Comparison of ENCODE assay signal across 23 mouse cellular contexts in genomic region chr2:130784939-130785338, GRCm38 (mm10).
DNase-seq lines count a peak whose midpoint lies in the region; ATAC-seq and TF ChIP-seq lines count a peak whose summit lies in the region.
"Had no signal": no experiment of that assay in that cellular context is flagged by ENCODE, and none has a peak within 500 bp of the region (broad histone marks: within the 10 kb centered on the region; RNA-seq: fewer than 3 reads in every experiment).

No protein-coding gene starts in this region.

- TF ChIP-seq POLR2A in MEL (IDR thresholded peaks at IDR 0.05; ENCODE audit: control insufficient read depth in 1 of 2, insufficient read depth in 1 of 2, low read depth in 1 of 2, low read length in 2 of 2, poor library complexity in 1 of 2) = no peak

- no peak overlapping the region for H3K9ac ChIP-seq in lung, postnatal 0 days (replicated peaks; ENCODE audit: low read depth)
- H3K9ac ChIP-seq in MEL (ENCODE audit: control insufficient read depth, low read depth, low read length, poor library complexity, severe bottlenecking) = no peak overlapping the region
- H3K9ac ChIP-seq: embryonic facial prominence, embryonic 13.5 days; heart, embryonic 12.5 days; hindbrain, embryonic 12.5 days had no signal

- TF ChIP-seq RAD21 in MEL (IDR thresholded peaks at IDR 0.05; ENCODE audit: low read depth, low read length) = no peak

- H3K4me2 ChIP-seq in lung, postnatal 0 days (replicated peaks; ENCODE audit: low read depth, low read length) = no peak overlapping the region
- H3K4me2 ChIP-seq: embryonic facial prominence, embryonic 13.5 days; heart, embryonic 12.5 days; hindbrain, embryonic 12.5 days had no signal

- H3K4me3 ChIP-seq in lung, postnatal 0 days (ENCODE audit: low read depth, low read length) = no peak overlapping the region
- no peak overlapping the region for H3K4me3 ChIP-seq in MEL (ENCODE audit: control insufficient read depth in 1 of 2, insufficient read depth in 1 of 2, low read depth in 2 of 2, low read length in 2 of 2)
- H3K4me3 ChIP-seq: embryonic facial prominence, embryonic 13.5 days; heart, embryonic 12.5 days; hindbrain, embryonic 12.5 days had no signal

- peaks cover 18% of the 10 kb centered on the region; the same call in 1 of the 2 replicates for H3K36me3 ChIP-seq in lung, postnatal 0 days (ENCODE audit: insufficient read depth, low read length)
- H3K36me3 ChIP-seq in MEL (ENCODE audit: control insufficient read depth in 1 of 2, insufficient read depth in 2 of 2, low read length in 2 of 2) = peaks cover 0 to 2% of the 10 kb centered on the region in 2 experiments

- no peaks in the 10 kb centered on the region for H3K79me2 ChIP-seq in MEL (ENCODE audit: control insufficient read depth, insufficient read depth, low read length, poor library complexity)

- H3K27me3 ChIP-seq in lung, postnatal 0 days (replicated peaks; ENCODE audit: insufficient read depth, low read length) = no peaks in the 10 kb centered on the region
- no peaks in the 10 kb centered on the region for H3K27me3 ChIP-seq in MEL (ENCODE audit: control insufficient read depth in 1 of 2, insufficient read depth in 2 of 2, low read length in 2 of 2)
- H3K27me3 ChIP-seq: embryonic facial prominence, embryonic 13.5 days; heart, embryonic 12.5 days; hindbrain, embryonic 12.5 days had no signal

- no peak for TF ChIP-seq EP300 in lung, postnatal 0 days (IDR thresholded peaks at IDR 0.05)
- TF ChIP-seq EP300 in MEL (IDR thresholded peaks at IDR 0.05; ENCODE audit: low read depth in 1 of 2, low read length in 2 of 2) = peak in 1 of 2 experiments; percentile 25; a peak in 1 of 4 replicates

- peak; percentile 14 for DNase-seq in lung, postnatal 0 days (ENCODE audit: low spot score)
- no peak for DNase-seq in lung, postnatal 10 days
- DNase-seq in MEL (ENCODE audit: low read depth, low spot score) = peak; percentile 81
- peak; percentile 16 for DNase-seq in c-Kit-positive CD71-negative TER-119-negative erythroid progenitor cells, embryonic 14.5 days (ENCODE audit: low read depth)
- DNase-seq in frontal cortex, adult 2 months (ENCODE audit: extremely low spot score in 1 of 2, low spot score in 1 of 2) = no peak
- no peak for DNase-seq in cerebellum, postnatal 25 days
- no peak for DNase-seq in urinary bladder, postnatal 10 days (ENCODE audit: low spot score)
- DNase-seq: adrenal gland, adult 2 months; adrenal gland, postnatal 25 days; B cell, adult 2 months; cerebellum, adult 11 months; cerebellum, adult 8-10 months; cerebellum, postnatal 14 days; gastrocnemius, postnatal 10 days; heart, postnatal 36 days had no signal

- TF ChIP-seq CTCF in lung, postnatal 0 days (IDR thresholded peaks at IDR 0.05) = no peak
- no peak for TF ChIP-seq CTCF in MEL (IDR thresholded peaks at IDR 0.05 in 2 of 3, conservative IDR thresholded peaks at IDR 0.05 in 1 of 3; ENCODE audit: control insufficient read depth in 1 of 3, insufficient read depth in 1 of 3, low read depth in 2 of 3, low read length in 3 of 3, poor library complexity in 1 of 3, severe bottlenecking in 1 of 3)

- WGBS in lung, postnatal 0 days = 58% methylated on average over 3 of the region's 3 CpGs

- H3K27ac ChIP-seq in lung, postnatal 0 days (ENCODE audit: low read length) = no peak overlapping the region
- H3K27ac ChIP-seq in MEL (ENCODE audit: control insufficient read depth, low read depth, low read length) = no peak overlapping the region
- H3K27ac ChIP-seq: embryonic facial prominence, embryonic 13.5 days; hindbrain, embryonic 12.5 days had no signal

- no peak for ATAC-seq in lung, postnatal 0 days
- 0 out of 2 replicates have a peak, but pooled peaks have one; percentile 43 for ATAC-seq in megakaryocyte, adult 5-6 weeks (ENCODE audit: poor library complexity, severe bottlenecking)
- ATAC-seq: CD4-positive, CD25-positive, alpha-beta regulatory T cell, adult 4 months; forebrain, embryonic 14.5 days; hindbrain, embryonic 16.5 days; inflammation-experienced regulatory T-cells, adult 6 months had no signal

- H3K9me3 ChIP-seq in lung, postnatal 0 days (ENCODE audit: low read length) = no peaks in the 10 kb centered on the region
- no peaks in the 10 kb centered on the region for H3K9me3 ChIP-seq in MEL (replicated peaks; ENCODE audit: insufficient read depth, low read length)
- H3K9me3 ChIP-seq: embryonic facial prominence, embryonic 13.5 days; heart, embryonic 12.5 days; hindbrain, embryonic 12.5 days had no signal

- no peaks in the 10 kb centered on the region for H3K4me1 ChIP-seq in lung, postnatal 0 days (ENCODE audit: insufficient read depth, low read depth, low read length)
- peaks cover 2 to 3% of the 10 kb centered on the region in 2 experiments; a peak in 3 of 4 replicates for H3K4me1 ChIP-seq in MEL (ENCODE audit: control insufficient read depth in 1 of 2, insufficient read depth in 2 of 2, low read length in 2 of 2)
- H3K4me1 ChIP-seq: embryonic facial prominence, embryonic 13.5 days; heart, embryonic 12.5 days; hindbrain, embryonic 12.5 days had no signal

TF ChIP-seq in MEL, 35 proteins besides CTCF, POLR2A, EP300 and RAD21:
- TF ChIP-seq ETS1 (IDR thresholded peaks at IDR 0.05; ENCODE audit: low read depth, low read length) = no peak
- no peak for TF ChIP-seq ZKSCAN1 (IDR thresholded peaks at IDR 0.05; ENCODE audit: low read depth, low read length)
- no peak for TF ChIP-seq SIN3A (IDR thresholded peaks at IDR 0.05; ENCODE audit: low read length)
- TF ChIP-seq MAZ (IDR thresholded peaks at IDR 0.05; ENCODE audit: low read depth, low read length) = no peak
- TF ChIP-seq MEF2A (IDR thresholded peaks at IDR 0.05; ENCODE audit: extremely low read depth, insufficient replicate concordance, low read depth, low read length, poor library complexity, severe bottlenecking) = no peak
- no peak for TF ChIP-seq HCFC1 (IDR thresholded peaks at IDR 0.05; ENCODE audit: low read depth, low read length)
- TF ChIP-seq MYB (IDR thresholded peaks at IDR 0.05; ENCODE audit: low read depth, low read length) = no peak
- TF ChIP-seq MAFK (IDR thresholded peaks at IDR 0.05; ENCODE audit: borderline replicate concordance, low read depth, low read length) = no peak
- TF ChIP-seq ZNF384 (IDR thresholded peaks at IDR 0.05; ENCODE audit: low read depth, low read length) = no peak
- TF ChIP-seq TBP (IDR thresholded peaks at IDR 0.05; ENCODE audit: low read depth, low read length) = 0 out of 2 replicates have a peak, but pooled peaks have one; percentile 15
- peak; percentile 49; the same call in 1 of the 2 replicates for TF ChIP-seq MAX (IDR thresholded peaks at IDR 0.05; ENCODE audit: low read length)
- TF ChIP-seq E2F4 (IDR thresholded peaks at IDR 0.05; ENCODE audit: borderline replicate concordance, low read depth, low read length) = no peak
- TF ChIP-seq CHD2 (IDR thresholded peaks at IDR 0.05; ENCODE audit: low read length) = no peak
- no peak for TF ChIP-seq UBTF (IDR thresholded peaks at IDR 0.05; ENCODE audit: borderline replicate concordance, insufficient read depth, low read depth, low read length)
- no peak for TF ChIP-seq MXI1 (IDR thresholded peaks at IDR 0.05; ENCODE audit: low read depth, low read length)
- TF ChIP-seq CHD1 (IDR thresholded peaks at IDR 0.05; ENCODE audit: low read depth, low read length) = no peak
- no peak for TF ChIP-seq TCF12 (IDR thresholded peaks at IDR 0.05; ENCODE audit: low read depth, low read length)
- TF ChIP-seq USF1 (IDR thresholded peaks at IDR 0.05; ENCODE audit: low read depth, low read length) = peak; percentile 93
- no peak for TF ChIP-seq RCOR1 (IDR thresholded peaks at IDR 0.05; ENCODE audit: low read depth, low read length)
- no peak for TF ChIP-seq TAL1 (IDR thresholded peaks at IDR 0.05; ENCODE audit: low read length)
- TF ChIP-seq JUND (IDR thresholded peaks at IDR 0.05; ENCODE audit: low read depth, low read length) = no peak
- no peak for TF ChIP-seq BHLHE40 (IDR thresholded peaks at IDR 0.05; ENCODE audit: borderline replicate concordance, low read depth, low read length)
- TF ChIP-seq GABPA (IDR thresholded peaks at IDR 0.05; ENCODE audit: low read depth, low read length) = no peak
- no peak for TF ChIP-seq NRF1 (IDR thresholded peaks at IDR 0.05; ENCODE audit: insufficient read depth, low read depth, low read length, poor library complexity, severe bottlenecking)
- no peak for TF ChIP-seq POLR2AphosphoS5 (IDR thresholded peaks at IDR 0.05; ENCODE audit: borderline replicate concordance, low read depth, low read length)
- no peak for TF ChIP-seq ZMIZ1 (IDR thresholded peaks at IDR 0.05; ENCODE audit: low read depth, low read length)
- TF ChIP-seq POLR2AphosphoS2 (IDR thresholded peaks at IDR 0.05; ENCODE audit: low read length) = no peak
- peak; percentile 26 to 63; a peak in 2 of 4 replicates for TF ChIP-seq USF2 (IDR thresholded peaks at IDR 0.05; ENCODE audit: borderline replicate concordance in 1 of 2, insufficient read depth in 1 of 2, low read depth in 1 of 2, low read length in 2 of 2)
- no peak for TF ChIP-seq MYC (IDR thresholded peaks at IDR 0.05; ENCODE audit: low read depth, low read length)
- no peak for TF ChIP-seq ZC3H11A (IDR thresholded peaks at IDR 0.05; ENCODE audit: low read depth, low read length)

Comparison
In these comparisons a context has a peak if more than half of its experiments do, and no peak if none do; other contexts are left out.
1. DNase-seq: peak in lung, postnatal 0 days (single experiment), MEL (single experiment) and c-Kit-positive CD71-negative TER-119-negative erythroid progenitor cells, embryonic 14.5 days (single experiment); none in lung, postnatal 10 days (single experiment), frontal cortex, adult 2 months (0 of 2), cerebellum, postnatal 25 days (0 of 2) and urinary bladder, postnatal 10 days (single experiment).